Mouse (Mus musculus) adipocyte (in vitro differentiated cells): ENCODE data around the gene F13b.

Experiments used
- DNase-seq: peaks from one replicate; pipeline ENCODE4 v3.0.0-alpha.2; 2016; ENCODE audit warnings: low spot score

The F13b gene

GRCm38 (mm10) chr1:139501258-139501752 lies at the start of gene F13b:
Gene F13b, plus strand, starts transcription at chr1:139501702.
- no peak for DNase-seq

DNA sequence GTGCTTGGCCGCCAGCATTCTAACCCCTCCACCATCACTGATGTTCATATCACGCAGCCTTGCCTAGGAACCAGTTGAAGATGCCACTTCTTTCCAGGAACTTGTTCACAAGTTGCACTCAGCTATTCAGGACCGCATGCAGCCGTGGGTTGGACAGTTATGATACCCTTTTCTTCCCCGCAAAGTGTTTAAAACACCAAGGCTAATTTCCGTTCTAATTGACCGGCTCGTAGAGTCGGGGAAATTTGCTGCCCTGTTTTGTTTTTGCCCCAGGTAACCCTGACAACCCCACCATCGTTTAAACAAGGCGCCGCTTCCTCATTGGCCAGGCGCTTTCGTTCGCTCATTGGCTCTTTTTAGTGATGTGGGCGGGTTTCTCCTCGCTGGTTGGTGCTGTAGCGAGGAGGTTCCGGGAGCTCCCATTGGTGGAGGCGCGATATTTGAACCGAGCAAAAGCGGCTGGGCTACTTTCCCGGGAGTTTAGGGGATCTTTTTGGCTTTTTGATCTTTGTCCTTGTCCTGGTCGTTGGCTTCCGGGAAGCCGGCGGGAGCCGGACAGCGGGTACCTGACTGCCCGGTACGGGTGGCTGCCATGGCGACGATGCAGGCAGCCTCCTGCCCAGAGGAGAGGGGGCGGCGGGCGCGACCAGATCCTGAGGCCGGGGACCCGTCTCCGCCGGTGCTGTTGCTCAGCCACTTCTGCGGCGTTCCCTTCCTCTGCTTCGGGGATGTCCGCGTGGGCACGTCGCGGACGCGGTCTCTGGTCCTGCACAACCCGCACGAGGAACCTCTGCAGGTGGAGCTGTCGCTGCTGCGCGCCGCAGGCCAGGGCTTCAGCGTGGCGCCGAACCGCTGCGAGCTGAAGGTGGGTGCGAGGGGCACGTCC lies 46.9 kb upstream of the F13b start, which contains the start of gene Aspm:
Gene Aspm, plus strand, starts transcription at position 433 of the 886 bp plus-strand sequence.
- peak; percentile 92 for DNase-seq

DNA sequence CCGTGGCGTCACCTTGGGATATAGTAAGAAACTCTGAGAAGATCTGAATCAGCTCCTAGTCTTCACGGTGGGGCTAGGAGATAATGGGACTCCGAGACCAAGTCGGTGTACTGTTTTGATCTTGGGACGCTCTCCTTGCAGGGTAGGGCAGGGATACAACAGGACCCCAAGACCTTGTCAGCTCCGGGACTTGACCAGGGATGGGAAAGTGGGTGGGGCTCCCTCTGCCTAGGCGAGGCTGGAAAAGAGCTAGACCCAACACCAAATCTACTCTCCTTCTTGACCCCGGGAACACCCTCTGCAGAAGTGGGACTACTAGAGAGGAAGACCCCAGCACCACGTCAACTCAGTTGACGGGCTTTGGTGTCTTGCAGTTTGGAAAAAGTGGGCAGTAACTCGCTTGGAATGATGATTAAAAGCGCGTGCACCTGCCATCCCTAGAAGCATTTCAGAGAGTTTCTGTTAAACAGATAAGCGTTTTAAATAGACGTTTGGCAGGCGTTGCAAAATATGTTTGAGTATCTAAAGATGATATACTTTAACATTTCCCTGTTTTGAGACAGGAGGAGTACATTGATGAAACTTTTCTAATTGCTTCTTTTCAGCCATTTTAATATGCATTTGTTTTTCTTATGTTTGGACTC lies 46.2 kb upstream of the F13b start:
- DNase-seq, result no peak

- DNase-seq, result no peak
Observed at GRCm38 (mm10) chr1:139460807-139461206, 40.7 kb upstream of the F13b start.

- DNase-seq, result no peak
Observed at GRCm38 (mm10) chr1:139465936-139466335, 35.6 kb upstream of the F13b start.

GRCm38 (mm10) chr1:139478898-139479297 lies 22.6 kb upstream of the F13b start:
- no peak for DNase-seq

GRCm38 (mm10) chr1:139480246-139480645 lies 21.3 kb upstream of the F13b start:
- DNase-seq, result no peak

- DNase-seq, result no peak
Observed at GRCm38 (mm10) chr1:139481146-139481545, 20.4 kb upstream of the F13b start.

DNA sequence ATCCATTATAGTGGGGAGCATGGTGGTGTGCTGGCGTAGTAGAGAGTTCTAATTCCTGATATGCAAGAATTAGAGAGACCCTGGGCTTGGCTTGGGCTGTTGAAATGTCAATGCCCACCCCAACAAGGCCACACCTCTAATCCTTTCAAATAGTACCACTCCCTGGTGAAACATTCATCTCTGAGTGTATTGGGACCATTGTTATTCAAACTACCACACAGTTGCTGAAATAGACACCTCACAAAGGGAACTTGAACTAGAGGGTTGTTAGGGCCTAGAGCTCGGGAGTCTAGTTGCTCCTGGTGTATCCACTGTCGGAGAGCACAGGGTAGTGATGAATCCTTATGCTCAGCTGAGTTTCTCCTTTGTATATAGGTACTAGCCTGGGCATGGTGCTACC lies 6.9 kb upstream of the F13b start:
- no peak for DNase-seq

- no peak for DNase-seq
Observed at GRCm38 (mm10) chr1:139495408-139495807, 6.1 kb upstream of the F13b start.

GRCm38 (mm10) chr1:139496212-139496611 lies 5.3 kb upstream of the F13b start:
- DNase-seq, result no peak

GRCm38 (mm10) chr1:139499751-139500150 lies 1.8 kb upstream of the F13b start:
- no peak for DNase-seq

DNA sequence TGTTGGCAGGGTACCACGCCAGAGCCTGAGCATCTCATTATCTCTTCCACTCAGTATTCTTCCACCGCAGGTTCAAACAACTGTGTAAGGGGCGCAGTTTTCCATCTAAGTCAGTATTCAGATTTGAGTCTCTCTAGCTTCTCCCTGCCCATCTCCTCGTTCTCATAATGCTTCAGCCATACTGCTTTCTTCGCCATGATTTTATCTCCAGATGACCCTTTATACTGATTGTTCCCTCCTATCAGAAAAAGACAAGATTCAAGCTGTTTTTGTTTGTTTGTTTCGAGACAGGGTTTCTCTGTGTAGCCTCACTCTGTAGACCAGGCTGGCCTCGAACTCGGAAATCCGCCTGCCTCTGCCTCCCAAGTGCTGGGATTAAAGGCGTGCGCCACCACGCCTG lies 13.1 kb downstream of the F13b start:
- no peak for DNase-seq

- no peak for DNase-seq
Observed at GRCm38 (mm10) chr1:139548536-139548935, 47.0 kb downstream of the F13b start.

GRCm38 (mm10) chr1:139551311-139551710 lies 49.8 kb downstream of the F13b start:
- DNase-seq, result no peak

DNA sequence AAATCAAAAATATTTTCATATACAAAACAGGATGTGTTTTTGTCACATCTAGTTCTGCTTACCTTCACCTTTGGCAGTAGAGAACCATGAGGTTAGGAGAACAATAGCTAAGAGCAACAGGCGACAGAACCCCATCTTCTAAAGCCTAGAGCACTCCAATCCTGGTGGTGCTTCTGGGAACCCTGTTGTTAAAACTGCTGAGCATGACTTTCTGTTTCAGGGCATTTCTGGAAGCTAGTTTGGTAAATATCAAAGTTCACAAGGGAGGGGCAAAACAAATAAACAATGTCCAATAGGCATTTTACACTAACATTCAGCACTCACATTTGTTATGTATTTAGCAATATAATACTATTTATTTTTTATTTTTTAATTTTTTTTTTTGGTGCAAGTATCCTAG lies 58.5 kb downstream of the F13b start, which contains the start of gene Cfhr1:
Gene Cfhr1, minus strand, starts transcription at position 249 of the 400 bp plus-strand sequence.
- DNase-seq, result no peak
